Mouse (Mus musculus) liver, embryonic 14.5 days (tissue): Measurements from ENCODE around the gene Actl11. TPM values are rescaled to one million over a fixed set of nuclear protein-coding genes. Genes with fewer than 3 reads are reported as not detected.

Experiments
- ATAC-seq: fragments of 200-750 bp; cut with Nextera tagmentation; 2 replicates; pipeline ENCODE4 v1.8.0; 2017; ENCODE audit warnings: moderate number of reproducible peaks, mild to moderate bottlenecking, moderate library complexity; ENCODE audit not compliant: insufficient read depth
- DNase-seq, 3 experiments: peaks; one replicate each; pipeline ENCODE4 v3.0.0-alpha.2; 2012 to 2013; ENCODE audit warnings: low read depth in 3 of 3, low spot score in 3 of 3
- H3K27ac ChIP-seq: fragments of 300-500 bp; sonication (generic); 2 replicates; pipeline ENCODE4 v1.5.1; 2014; ENCODE audit warnings: moderate library complexity, mild to moderate bottlenecking, control low read depth, inconsistent platforms
- H3K27me3 ChIP-seq: fragments of 300-500 bp; sonication (generic); 2 replicates; pipeline ENCODE4 v1.6.1; 2014; ENCODE audit warnings: mild to moderate bottlenecking, low read length, moderate library complexity; ENCODE audit not compliant: control insufficient read depth, insufficient read depth
- H3K36me3 ChIP-seq: fragments of 300-500 bp; sonication (generic); replicated peaks from 2 replicates; pipeline ENCODE4 v1.6.1; 2014; ENCODE audit warnings: low read depth; ENCODE audit not compliant: control insufficient read depth, insufficient read depth
- H3K4me1 ChIP-seq, 2 experiments: fragments of 200-500 bp in 1 of 2; fragments of 300-500 bp in 1 of 2; sonication (generic) in 1 of 2; replicated peaks; 2 replicates each; pipeline ENCODE4 v1.6.1; 2012 to 2014; ENCODE audit warnings: antibody characterized with exemption in 1 of 2, inconsistent platforms in 1 of 2, low read length in 1 of 2; ENCODE audit not compliant: control insufficient read depth in 2 of 2, insufficient read depth in 2 of 2
- H3K4me2 ChIP-seq: fragments of 300-500 bp; sonication (generic); 2 replicates; pipeline ENCODE4 v1.6.1; 2014; ENCODE audit warnings: low read depth, mild to moderate bottlenecking, control low read depth, moderate library complexity
- H3K4me3 ChIP-seq, 2 experiments: fragments of 200-500 bp in 1 of 2; fragments of 300-500 bp in 1 of 2; sonication (generic) in 1 of 2; 2 replicates each; pipeline ENCODE4 v1.5.1; 2012 to 2014; ENCODE audit warnings: low read depth in 2 of 2, low read length in 2 of 2, mild to moderate bottlenecking in 2 of 2, control low read depth in 1 of 2, inconsistent platforms in 1 of 2, moderate library complexity in 1 of 2; ENCODE audit not compliant: insufficient read depth in 1 of 2
- H3K9ac ChIP-seq: fragments of 300-500 bp; sonication (generic); replicated peaks from 2 replicates; pipeline ENCODE4 v1.6.1; 2014; ENCODE audit warnings: mild to moderate bottlenecking, control low read depth, moderate library complexity
- H3K9me3 ChIP-seq: fragments of 300-500 bp; sonication (generic); 2 replicates; pipeline ENCODE4 v1.6.1; 2016; ENCODE audit warnings: low read length, mixed read lengths; ENCODE audit not compliant: control insufficient read depth
- CTCF ChIP-seq: IDR thresholded peaks from 2 replicates; pipeline ENCODE4 v1.5.1; 2016; ENCODE audit warnings: antibody characterized with exemption, low read depth, control low read depth
- EP300 ChIP-seq: IDR thresholded peaks from 2 replicates; pipeline ENCODE4 v1.6.1; 2016; ENCODE audit warnings: antibody characterized with exemption, low read depth
- WGBS: fragments of 180-500 bp; shearing (Covaris S2); extraction: QIAGEN DNeasy Blood & Tissue Kit; methylation state at CpG from one replicate; pipeline ENCODE4 v1.1.7; 2014; ENCODE audit not compliant: insufficient replicate concordance; 5-methylcytosine and 5-hydroxymethylcytosine counted together
- polyA plus RNA-seq, 2 experiments: library from polyadenylated mRNA; depleted of rRNA in 1 of 2; stranded (reverse) in 1 of 2; unstranded in 1 of 2; fragments of >200 nt; fragmentation: Nextera tagmentation in 1 of 2; extraction: Ambion mirVana in 1 of 2; gene quantifications; 2 replicates each; pipeline versions ENCODE4 v1.2.1 to v1.2.3; 2012 to 2014

The Actl11 gene
- polyA plus RNA-seq, 2 experiments: not detected

GRCm38 (mm10) chr9:107949184-107949921 is 21.1 kb downstream of the Actl11 start:
- ATAC-seq: no peak

GRCm38 (mm10) chr9:107949922-107950235 is 21.6 kb downstream of the Actl11 start, which contains the start of gene Traip:
Gene Traip, plus strand, starts transcription at chr9:107950136.
- WGBS: 77% methylated on average over 10 of the region's 10 CpGs
- Histone ChIP-seq H3K9ac (peak within 1 kb of the TSS; percentile 82), H3K27ac (peak within 1 kb of the TSS; percentile 56), H3K4me1 (peaks cover 7 to 17% of the 10 kb centered on the region in 2 experiments; a peak in 3 of 4 replicates), H3K4me3 (peak within 1 kb of the TSS; percentile 90 to 93), H3K4me2 (peak within 1 kb of the TSS; percentile 80), H3K36me3 (no peaks in the 10 kb centered on the region), H3K9me3 (no peaks in the 10 kb centered on the region), H3K27me3 (no peaks in the 10 kb centered on the region)
- ATAC-seq (no peak), DNase-seq (no peak)
- TF ChIP-seq EP300 (no peak), CTCF (no peak)

More at GRCm38 (mm10) chr9:107949184-107949921, 21.1 kb downstream of the Actl11 start:
- Histone ChIP-seq H3K27me3 (no peaks in the 10 kb centered on the region), H3K27ac (no peak overlapping the region), H3K9ac (no peak overlapping the region), H3K4me2 (no peak overlapping the region), H3K4me3 (no peak overlapping the region), H3K36me3 (no peaks in the 10 kb centered on the region), H3K9me3 (no peaks in the 10 kb centered on the region), H3K4me1 (peaks cover 7 to 17% of the 10 kb centered on the region in 2 experiments; a peak in 3 of 4 replicates)
- TF ChIP-seq CTCF (no peak), EP300 (no peak)
- no peak for DNase-seq
- whole genome bisulfite sequencing: 68% methylated on average over 13 of the region's 13 CpGs

- H3K4me1 ChIP-seq: peaks cover 7 to 17% of the 10 kb centered on the region in 2 experiments; a peak in 3 of 4 replicates
- DNase-seq: peak; percentile 85 to 87 (median 86)
- H3K9ac ChIP-seq: peak overlapping the region; percentile 82
- peak overlapping the region; percentile 90 to 93 for H3K4me3 ChIP-seq
- no peaks in the 10 kb centered on the region for H3K36me3 ChIP-seq
- H3K4me2 ChIP-seq: peak overlapping the region; percentile 80
- H3K9me3 ChIP-seq: no peaks in the 10 kb centered on the region
- no peaks in the 10 kb centered on the region for H3K27me3 ChIP-seq
- 14% methylated on average over 45 of the region's 45 CpGs for whole genome bisulfite sequencing
- peak overlapping the region; percentile 56 for H3K27ac ChIP-seq
- ATAC-seq: peak; percentile 88
- TF ChIP-seq EP300: no peak
- no peak for TF ChIP-seq CTCF
Measured at GRCm38 (mm10) chr9:107950460-107951355, 22.4 kb downstream of the Actl11 start.

- Histone ChIP-seq H3K4me3 (no peak overlapping the region), H3K4me1 (peaks cover 3 to 8% of the 10 kb centered on the region in 2 experiments; a peak in 3 of 4 replicates), H3K9me3 (no peaks in the 10 kb centered on the region), H3K9ac (no peak overlapping the region), H3K4me2 (no peak overlapping the region), H3K27me3 (no peaks in the 10 kb centered on the region), H3K36me3 (peaks cover 28% of the 10 kb centered on the region), H3K27ac (no peak overlapping the region)
- DNase-seq (no peak), ATAC-seq (no peak)
- TF ChIP-seq EP300 (no peak), CTCF (no peak)
- 78% methylated on average over 6 of the region's 6 CpGs for WGBS
Measured at GRCm38 (mm10) chr9:107955613-107956289, 27.5 kb downstream of the Actl11 start.
